Mouse (Mus musculus) erythroblast, embryonic 14.5 days (primary cell): ENCODE measurements around the gene Nefh.

Experiments used
- GATA1 ChIP-seq: IDR thresholded peaks from 2 replicates; pipeline ENCODE4 v1.6.1; 2012; ENCODE audit warnings: low read length, inconsistent platforms, mixed read lengths
- TAL1 ChIP-seq: IDR thresholded peaks from 3 replicates; pipeline ENCODE4 v1.6.1; 2012; ENCODE audit warnings: low read length, inconsistent platforms, mixed read lengths

- TF ChIP-seq GATA1: no peak
- no peak for TF ChIP-seq TAL1
Measured at GRCm38 (mm10) chr11:4966888-4967287, 19.0 kb upstream of the Nefh start.
